Mouse (Mus musculus) liver, postnatal 0 days (tissue): ENCODE measurements around the gene Casc1.

ENCODE experiments used
- CTCF ChIP-seq: sonication (generic); IDR thresholded peaks from 2 replicates; pipeline ENCODE4 v1.5.1; 2016; ENCODE audit warnings: antibody characterized with exemption, low read depth
- EP300 ChIP-seq: IDR thresholded peaks from 2 replicates; pipeline ENCODE4 v1.6.1; 2016; ENCODE audit warnings: antibody characterized with exemption, low read depth, mild to moderate bottlenecking

DNA sequence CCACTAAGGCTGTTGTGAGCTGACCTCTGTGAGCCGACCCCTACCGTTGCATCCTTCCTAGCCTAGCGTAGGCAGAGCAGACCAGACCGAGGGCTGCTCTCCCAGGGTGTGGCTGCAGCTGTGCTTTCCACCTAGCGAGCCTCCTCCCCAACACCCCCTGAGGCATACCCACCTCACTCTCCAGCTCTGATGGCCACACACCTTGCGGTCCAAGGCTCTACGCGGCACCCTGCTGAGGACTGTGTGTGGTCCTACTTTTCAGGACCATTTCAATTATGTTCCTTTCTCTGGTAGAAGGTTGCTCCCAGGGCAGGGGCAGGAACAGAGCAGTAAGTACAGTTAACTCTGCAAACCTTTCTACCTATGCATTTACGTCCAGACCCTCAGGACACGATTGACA lies 34.3 kb downstream of the Casc1 start:
- TF ChIP-seq CTCF (no peak), EP300 (no peak)
